Mouse (Mus musculus) hindbrain, embryonic 14.5 days (tissue): ENCODE measurements around the gene Dok7. TPM values are rescaled to one million over a fixed set of nuclear protein-coding genes. Genes with fewer than 3 reads are reported as not detected.

Experiments
- ATAC-seq: fragments of 200-750 bp; cut with Nextera tagmentation; 2 replicates; pipeline ENCODE4 v1.8.0; 2017; ENCODE audit warnings: moderate number of reproducible peaks, mild to moderate bottlenecking, moderate TSS enrichment, moderate library complexity; ENCODE audit not compliant: low FRiP score
- DNase-seq: peaks from one replicate; pipeline ENCODE4 v3.0.0-alpha.2; 2015; ENCODE audit warnings: low spot score
- H3K27ac ChIP-seq: fragments of 300-500 bp; sonication (generic); 2 replicates; pipeline ENCODE4 v1.5.1; 2014; ENCODE audit warnings: mild to moderate bottlenecking, moderate library complexity
- H3K27me3 ChIP-seq: fragments of 300-500 bp; sonication (generic); 2 replicates; pipeline ENCODE4 v1.6.1; 2014; ENCODE audit warnings: mild to moderate bottlenecking, low read length, mixed read lengths; ENCODE audit not compliant: control insufficient read depth, insufficient read depth
- H3K36me3 ChIP-seq: fragments of 300-500 bp; sonication (generic); replicated peaks from 2 replicates; pipeline ENCODE4 v1.6.1; 2014; ENCODE audit not compliant: control insufficient read depth, insufficient read depth
- H3K4me1 ChIP-seq: fragments of 300-500 bp; sonication (generic); replicated peaks from 2 replicates; pipeline ENCODE4 v1.6.1; 2014; ENCODE audit warnings: antibody characterized with exemption, low read length, mixed read lengths; ENCODE audit not compliant: control insufficient read depth, insufficient read depth
- H3K4me2 ChIP-seq: fragments of 300-500 bp; sonication (generic); replicated peaks from 2 replicates; pipeline ENCODE4 v1.6.1; 2014; ENCODE audit warnings: mild to moderate bottlenecking, moderate library complexity
- H3K4me3 ChIP-seq: fragments of 300-500 bp; sonication (generic); replicated peaks from 2 replicates; pipeline ENCODE4 v1.5.1; 2014; ENCODE audit warnings: mild to moderate bottlenecking, low read length
- H3K9ac ChIP-seq: fragments of 300-500 bp; sonication (generic); 2 replicates; pipeline ENCODE4 v1.6.1; 2014
- H3K9me3 ChIP-seq: fragments of 300-500 bp; sonication (generic); 2 replicates; pipeline ENCODE4 v1.6.1; 2016; ENCODE audit warnings: low read length; ENCODE audit not compliant: control insufficient read depth
- WGBS: fragments of 180-500 bp; shearing (Covaris S2); extraction: QIAGEN DNeasy Blood & Tissue Kit; methylation state at CpG from one replicate; pipeline ENCODE4 v1.1.7; 2014; 5-methylcytosine and 5-hydroxymethylcytosine counted together
- polyA plus RNA-seq: library from polyadenylated mRNA; unstranded; fragments of >200 nt; fragmentation: Nextera tagmentation; extraction: Ambion mirVana; gene quantifications from 2 replicates; pipeline ENCODE4 v1.2.1, GENCODE M21; 2014

The Dok7 gene
- polyA plus RNA-seq, 1 experiment from 2014 or later: 5.5 TPM

DNA sequence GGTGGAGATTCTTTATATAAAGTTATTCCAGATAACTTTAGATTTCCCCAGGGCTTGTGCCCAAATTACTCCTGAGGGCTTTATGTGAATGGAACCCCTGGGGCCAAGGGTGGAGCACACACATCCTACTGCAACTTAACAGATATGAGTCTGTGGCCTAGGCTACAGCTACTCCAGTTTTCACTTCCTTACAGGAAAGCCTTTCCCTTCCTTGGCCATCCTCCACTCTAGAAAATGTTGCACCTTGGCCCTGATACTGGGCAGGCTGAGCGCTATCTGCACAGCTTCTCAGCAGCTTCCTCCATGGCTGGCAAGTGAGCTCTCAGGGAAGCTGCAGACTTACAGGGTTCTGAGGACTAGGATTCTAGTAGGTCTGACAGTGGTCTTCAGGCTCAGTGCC, 27.3 kb upstream of the Dok7 start:
- no peak overlapping the region for H3K27ac ChIP-seq
- 91% methylated on average over 1 of the region's 1 CpGs for WGBS
- H3K4me2 ChIP-seq: no peak overlapping the region
- no peak overlapping the region for H3K9ac ChIP-seq
- H3K27me3 ChIP-seq: no peaks in the 10 kb centered on the region
- H3K9me3 ChIP-seq: no peaks in the 10 kb centered on the region
- H3K4me1 ChIP-seq: no peaks in the 10 kb centered on the region
- H3K36me3 ChIP-seq: peaks cover 77% of the 10 kb centered on the region
- no peak overlapping the region for H3K4me3 ChIP-seq
- ATAC-seq: no peak
- DNase-seq: no peak

DNA sequence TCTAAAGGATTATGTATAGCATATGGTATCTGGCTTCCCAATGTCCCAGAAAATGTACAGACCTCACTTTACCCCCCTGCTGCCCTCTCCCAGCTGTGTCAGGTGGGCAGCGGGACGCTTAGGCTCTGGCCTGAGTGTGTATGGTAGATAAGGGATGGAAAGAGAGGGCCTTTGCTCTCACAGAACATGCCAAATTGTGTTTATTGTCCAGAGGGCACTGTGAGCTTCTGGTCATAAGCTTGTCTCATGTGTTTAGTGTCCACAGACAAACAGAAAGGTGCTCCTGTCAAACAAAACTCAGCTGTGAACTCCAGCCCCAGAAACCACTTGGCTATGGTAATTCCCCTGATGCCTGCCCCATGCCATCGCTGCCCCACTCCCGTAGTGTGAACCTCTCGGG, 26.8 kb upstream of the Dok7 start:
- H3K27ac ChIP-seq: no peak overlapping the region
- H3K4me1 ChIP-seq: no peaks in the 10 kb centered on the region
- H3K9me3 ChIP-seq: no peaks in the 10 kb centered on the region
- DNase-seq (no peak), ATAC-seq (no peak)
- H3K4me2 ChIP-seq: no peak overlapping the region
- H3K36me3 ChIP-seq: peaks cover 77% of the 10 kb centered on the region
- no peak overlapping the region for H3K4me3 ChIP-seq
- H3K9ac ChIP-seq: no peak overlapping the region
- no peaks in the 10 kb centered on the region for H3K27me3 ChIP-seq
- WGBS: 85% methylated on average over 5 of the region's 5 CpGs

DNA sequence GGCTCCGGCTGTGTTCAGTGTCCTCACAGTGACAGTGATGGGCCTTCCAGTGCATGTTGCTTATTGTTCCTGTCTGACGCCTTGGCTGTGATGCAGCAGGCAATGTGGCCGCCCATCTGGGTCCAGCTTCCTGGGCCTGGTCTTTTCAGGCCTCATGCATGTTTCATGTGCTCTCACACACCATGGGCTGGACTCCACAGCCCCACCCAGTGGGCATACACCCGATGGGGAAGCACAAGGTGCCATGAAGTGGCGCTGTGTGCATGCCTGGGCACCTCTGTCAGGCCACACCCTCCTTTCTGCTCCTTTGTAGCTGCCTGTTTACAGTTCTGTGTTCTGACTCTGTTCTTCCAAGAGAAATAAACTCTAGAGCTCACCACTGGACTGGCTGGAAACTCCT, 23.5 kb upstream of the Dok7 start:
- Histone ChIP-seq H3K27me3 (no peaks in the 10 kb centered on the region), H3K27ac (no peak overlapping the region), H3K4me2 (no peak overlapping the region), H3K9me3 (no peaks in the 10 kb centered on the region), H3K4me1 (no peaks in the 10 kb centered on the region), H3K4me3 (no peak overlapping the region), H3K36me3 (peaks cover 53% of the 10 kb centered on the region), H3K9ac (no peak overlapping the region)
- DNase-seq: no peak
- no peak for ATAC-seq
- WGBS: 37% methylated on average over 5 of the region's 5 CpGs

DNA sequence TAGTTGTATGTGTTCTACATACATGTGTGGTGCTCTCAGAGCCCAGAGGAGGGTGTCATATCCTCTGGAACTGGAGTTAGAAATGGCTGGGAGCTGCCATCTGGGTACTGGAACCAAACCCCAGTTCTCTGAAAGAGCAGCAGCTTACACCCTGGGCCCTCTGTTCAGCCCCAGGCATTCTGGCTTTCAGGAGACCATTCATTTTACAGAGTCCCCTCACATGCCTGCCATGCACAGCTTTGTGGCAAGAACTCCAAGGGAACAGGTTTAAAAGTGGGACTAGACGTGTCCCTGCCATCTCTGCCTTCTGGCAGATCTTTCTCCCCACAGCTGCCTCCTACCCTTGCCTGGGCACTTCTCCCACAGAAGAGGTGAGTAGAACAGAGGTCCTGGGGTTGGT, 22.9 kb upstream of the Dok7 start:
- H3K36me3 ChIP-seq: peaks cover 48% of the 10 kb centered on the region
- H3K9me3 ChIP-seq: no peaks in the 10 kb centered on the region
- no peaks in the 10 kb centered on the region for H3K4me1 ChIP-seq
- H3K4me3 ChIP-seq: no peak overlapping the region
- DNase-seq (no peak), ATAC-seq (no peak)
- no peak overlapping the region for H3K9ac ChIP-seq
- no peak overlapping the region for H3K4me2 ChIP-seq
- WGBS: 93% methylated on average over 1 of the region's 1 CpGs
- no peaks in the 10 kb centered on the region for H3K27me3 ChIP-seq
- H3K27ac ChIP-seq: no peak overlapping the region

DNA sequence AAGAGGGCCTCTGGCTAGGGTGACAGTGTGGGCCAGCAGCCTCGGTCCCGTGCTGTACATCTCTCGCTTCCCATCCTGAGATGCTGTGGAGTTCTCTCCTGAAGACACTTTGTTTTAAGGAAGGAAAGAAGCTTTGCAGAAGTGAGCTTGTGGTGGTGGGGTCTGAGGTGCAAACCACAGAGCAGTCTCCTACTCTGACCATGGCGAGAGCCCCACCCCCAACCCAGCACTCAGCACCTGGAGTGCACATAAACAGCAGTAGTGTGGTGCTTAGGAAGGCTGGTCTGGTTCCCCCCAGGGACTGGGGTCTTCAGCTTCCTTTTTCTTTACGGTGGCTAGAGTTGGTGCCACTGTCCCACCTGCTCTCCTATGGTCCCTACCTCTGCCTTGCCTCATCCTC, 21.4 kb upstream of the Dok7 start:
- Histone ChIP-seq H3K4me3 (no peak overlapping the region), H3K27me3 (no peaks in the 10 kb centered on the region), H3K9ac (no peak overlapping the region), H3K36me3 (peaks cover 33% of the 10 kb centered on the region), H3K4me1 (no peaks in the 10 kb centered on the region), H3K27ac (no peak overlapping the region), H3K4me2 (no peak overlapping the region), H3K9me3 (no peaks in the 10 kb centered on the region)
- DNase-seq (no peak), ATAC-seq (no peak)
- 85% methylated on average over 5 of the region's 5 CpGs for WGBS

DNA sequence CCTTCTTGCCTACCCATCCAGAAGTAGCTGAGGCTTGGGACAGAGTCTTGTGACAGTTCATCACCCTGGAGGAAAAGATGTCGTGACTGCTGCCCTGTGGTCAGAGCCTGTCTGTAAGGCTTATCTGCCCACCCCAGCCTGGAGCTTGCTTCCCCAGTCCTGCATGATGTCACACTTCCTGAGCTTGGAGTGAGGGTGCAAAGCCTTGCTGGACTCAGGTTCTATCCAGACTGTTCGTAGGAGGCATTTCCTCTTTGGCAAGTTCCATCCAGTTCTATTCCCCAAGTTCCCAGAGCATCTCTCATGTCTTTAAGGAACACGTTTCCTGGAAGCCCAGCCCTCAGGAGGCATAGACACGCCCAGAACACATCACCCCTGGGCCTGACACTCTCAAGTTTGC, 20.8 kb upstream of the Dok7 start:
- no peak for ATAC-seq

DNA sequence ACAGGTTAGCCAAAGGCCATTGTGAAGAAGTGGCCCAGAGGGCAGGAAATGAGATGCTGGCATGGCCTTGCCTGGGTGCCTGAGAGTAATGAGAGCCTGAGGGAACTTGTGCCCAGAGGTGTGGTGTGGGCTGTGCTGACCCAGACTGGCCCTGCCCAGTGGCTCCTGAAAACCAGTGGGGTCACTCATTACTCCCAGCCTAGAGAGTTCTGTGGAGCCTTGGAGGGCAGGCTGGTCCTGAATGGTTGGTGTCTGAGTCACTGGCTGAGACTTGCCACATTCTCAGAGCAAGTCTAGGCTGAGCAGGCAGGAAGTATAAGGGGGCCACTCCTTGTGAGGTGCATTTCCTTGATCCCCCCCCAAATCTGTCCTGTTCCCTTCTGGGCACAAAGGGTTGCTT, 19.1 kb upstream of the Dok7 start:
- DNase-seq (no peak), ATAC-seq (no peak)
- no peaks in the 10 kb centered on the region for H3K9me3 ChIP-seq
- no peaks in the 10 kb centered on the region for H3K4me1 ChIP-seq
- no peak overlapping the region for H3K27ac ChIP-seq
- H3K27me3 ChIP-seq: no peaks in the 10 kb centered on the region
- H3K36me3 ChIP-seq: peaks cover 15% of the 10 kb centered on the region
- no peak overlapping the region for H3K4me2 ChIP-seq
- no peak overlapping the region for H3K9ac ChIP-seq
- H3K4me3 ChIP-seq: no peak overlapping the region

More for the DNA sequence above, 20.8 kb upstream of the Dok7 start:
- H3K27ac ChIP-seq: no peak overlapping the region
- no peaks in the 10 kb centered on the region for H3K4me1 ChIP-seq
- no peak overlapping the region for H3K4me3 ChIP-seq
- H3K27me3 ChIP-seq: no peaks in the 10 kb centered on the region
- peaks cover 28% of the 10 kb centered on the region for H3K36me3 ChIP-seq
- no peak for DNase-seq
- H3K4me2 ChIP-seq: no peak overlapping the region
- no peak overlapping the region for H3K9ac ChIP-seq
- no peaks in the 10 kb centered on the region for H3K9me3 ChIP-seq
- 76% methylated on average over 4 of the region's 4 CpGs for WGBS

DNA sequence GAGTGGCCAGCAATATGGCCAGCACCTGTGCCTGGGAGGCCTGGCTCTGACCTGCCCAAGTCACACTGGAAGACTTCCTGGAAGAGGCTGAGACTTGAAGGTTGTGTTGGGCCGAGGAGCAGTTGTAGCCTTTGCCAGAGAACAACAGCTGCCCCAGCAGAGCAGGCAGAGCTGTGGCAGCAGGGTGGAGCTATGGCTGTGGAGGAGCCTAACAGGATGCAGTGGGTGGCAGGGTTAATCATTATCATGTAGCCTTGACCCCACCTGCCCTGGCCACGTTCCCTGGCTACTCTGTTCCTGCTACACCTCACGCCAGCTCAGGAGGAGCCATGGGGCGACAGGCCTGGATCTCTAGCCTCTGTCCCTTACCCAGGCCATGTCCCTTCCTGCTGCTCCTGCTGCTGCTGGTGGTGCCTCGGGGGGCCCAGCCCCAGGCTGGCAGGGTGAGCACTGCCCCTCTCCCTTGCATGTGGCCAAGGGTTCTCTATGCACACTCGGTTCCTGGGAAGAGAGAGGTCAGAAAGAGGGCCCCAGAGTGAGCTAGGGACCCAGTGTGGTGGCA, 15.2 kb upstream of the Dok7 start, which contains the start of gene Hgfac:
Hgfac (plus strand) TSS at position 242 of the 562 bp plus-strand sequence.
- WGBS: 74% methylated on average over 6 of the region's 6 CpGs
- Histone ChIP-seq H3K4me2 (no peak within 1 kb of the TSS), H3K4me3 (no peak within 1 kb of the TSS), H3K27me3 (no peaks in the 10 kb centered on the region), H3K27ac (no peak within 1 kb of the TSS), H3K4me1 (no peaks in the 10 kb centered on the region), H3K9me3 (no peaks in the 10 kb centered on the region), H3K36me3 (no peaks in the 10 kb centered on the region), H3K9ac (no peak within 1 kb of the TSS)
- DNase-seq (no peak), ATAC-seq (no peak)

DNA sequence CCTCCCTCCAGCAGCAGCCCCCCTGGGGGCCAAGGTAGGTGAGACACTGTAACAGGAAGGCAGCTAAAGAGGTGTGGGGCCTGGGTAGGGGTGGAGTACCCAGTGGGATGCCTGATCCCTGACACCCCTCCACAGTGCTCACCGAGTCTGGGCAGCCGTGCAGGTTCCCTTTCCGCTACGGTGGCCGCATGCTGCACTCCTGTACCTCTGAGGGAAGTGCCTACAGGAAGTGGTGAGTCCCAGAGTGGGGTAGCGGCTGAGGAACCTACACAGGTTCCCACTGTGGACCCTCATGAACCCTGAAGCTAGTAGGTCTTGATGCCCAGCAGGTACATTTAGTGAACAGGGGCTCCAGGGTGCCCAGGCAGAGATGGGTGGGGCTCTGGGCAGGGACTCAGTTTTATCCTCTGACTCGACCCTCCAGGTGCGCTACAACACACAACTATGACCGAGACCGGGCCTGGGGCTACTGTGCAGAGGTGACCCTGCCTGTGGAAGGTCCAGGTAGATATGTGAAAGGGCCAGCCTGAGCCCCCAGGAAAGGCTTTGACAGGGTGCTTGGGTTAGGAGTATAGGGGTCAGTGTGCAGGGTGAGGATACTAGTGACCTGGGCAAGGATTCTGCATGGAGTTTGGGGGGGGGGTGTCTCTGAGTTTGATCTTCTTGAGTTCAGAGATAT, 14.0 kb upstream of the Dok7 start:
- Histone ChIP-seq H3K27me3 (no peaks in the 10 kb centered on the region), H3K27ac (no peak overlapping the region), H3K4me2 (no peak overlapping the region), H3K36me3 (no peaks in the 10 kb centered on the region), H3K4me3 (no peak overlapping the region), H3K9ac (no peak overlapping the region), H3K9me3 (no peaks in the 10 kb centered on the region), H3K4me1 (no peaks in the 10 kb centered on the region)
- ATAC-seq (peak; percentile 14; the same call in 1 of the 2 replicates), DNase-seq (no peak)
- 76% methylated on average over 10 of the region's 10 CpGs for WGBS

DNA sequence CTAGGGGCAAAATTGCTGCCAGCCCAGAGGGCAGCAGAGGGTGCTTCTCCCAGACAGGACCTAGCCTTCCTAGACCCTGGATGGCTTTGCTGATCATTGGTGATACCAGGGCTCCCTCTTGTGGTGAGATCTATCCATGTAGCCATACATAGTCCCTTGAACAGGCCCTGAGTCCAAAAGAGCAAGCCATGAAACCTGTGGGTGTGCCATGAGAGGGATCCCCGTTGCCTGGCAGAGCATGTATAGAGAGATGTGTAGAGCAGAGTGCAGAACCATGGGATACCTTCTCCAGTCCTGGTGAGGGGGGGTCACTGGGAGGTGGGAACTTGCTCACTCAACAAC, 13.5 kb upstream of the Dok7 start:
- H3K9me3 ChIP-seq: no peaks in the 10 kb centered on the region
- no peak overlapping the region for H3K4me3 ChIP-seq
- 20% methylated on average over 1 of the region's 1 CpGs for WGBS
- ATAC-seq (peak; percentile 81), DNase-seq (peak; percentile 90)
- H3K9ac ChIP-seq: no peak overlapping the region
- no peaks in the 10 kb centered on the region for H3K36me3 ChIP-seq
- H3K4me1 ChIP-seq: no peaks in the 10 kb centered on the region
- no peak overlapping the region for H3K4me2 ChIP-seq
- H3K27me3 ChIP-seq: no peaks in the 10 kb centered on the region
- H3K27ac ChIP-seq: no peak overlapping the region
